Mouse (Mus musculus): ENCODE results near the gene Zfp664. TPM values are rescaled to one million over a fixed set of nuclear protein-coding genes. Genes with fewer than 3 reads are reported as not detected.
A peak's percentile ranks its signal among the peaks of the same experiment; 100 is the strongest.

Gene Zfp664
- 163 and 174 TPM in 2 replicates for polyA plus RNA-seq (2015; fragmentation: Nextera tagmentation; extraction: Ambion mirVana)

DNA sequence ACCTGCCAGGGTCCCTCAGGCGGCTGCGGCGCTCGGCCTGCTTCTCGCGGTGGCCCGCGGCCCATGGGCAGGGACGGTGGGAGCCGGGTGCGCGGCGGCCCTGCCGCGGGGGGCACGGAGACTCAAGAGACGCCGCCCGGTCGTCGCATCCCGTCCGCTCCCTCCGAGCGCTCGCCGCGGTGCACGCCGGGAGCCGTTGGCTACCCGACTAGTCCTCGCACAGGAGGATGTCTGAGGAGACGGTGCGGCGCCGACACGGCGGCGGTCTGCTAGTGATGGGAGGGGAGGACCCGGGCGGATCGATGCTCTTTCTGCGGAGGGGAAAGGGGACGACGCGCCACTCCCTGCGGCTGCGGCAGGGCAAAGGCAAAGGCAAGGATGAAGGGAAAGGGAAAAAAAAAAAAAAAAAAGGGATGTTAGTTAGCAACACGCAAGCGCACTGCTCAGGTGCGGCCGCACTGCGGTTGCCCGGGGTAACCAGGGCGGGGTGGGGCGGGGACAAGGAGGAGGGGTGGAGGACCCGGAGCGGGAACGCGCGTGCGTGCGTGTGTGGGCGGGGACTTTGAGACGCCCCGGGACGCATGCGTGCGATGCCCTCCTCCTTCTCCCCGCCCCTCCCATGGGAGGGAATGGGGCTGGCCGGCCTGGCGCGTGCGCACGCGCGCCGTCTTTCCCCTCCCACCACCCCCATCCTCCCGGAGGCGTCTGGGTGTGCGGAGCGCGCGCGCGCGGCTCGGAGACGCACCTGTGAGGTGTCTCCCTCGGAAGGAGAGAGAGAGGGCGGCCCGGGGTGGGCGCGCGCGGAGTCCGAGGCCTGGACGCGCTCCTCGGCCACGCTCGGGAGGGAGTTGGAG is at the start of gene Zfp664, which contains the start of gene Ccdc92:
TSS of gene Zfp664 (plus strand) at position 679 of the 854 bp plus-strand sequence.
TSS of gene Ccdc92 (minus strand) at position 412 of the 854 bp plus-strand sequence.
- peak within 1 kb of the TSS; percentile 87 for H3K4me2 ChIP-seq (replicated peaks)
- WGBS = under 1% methylated on average over 101 of the region's 103 CpGs

DNA sequence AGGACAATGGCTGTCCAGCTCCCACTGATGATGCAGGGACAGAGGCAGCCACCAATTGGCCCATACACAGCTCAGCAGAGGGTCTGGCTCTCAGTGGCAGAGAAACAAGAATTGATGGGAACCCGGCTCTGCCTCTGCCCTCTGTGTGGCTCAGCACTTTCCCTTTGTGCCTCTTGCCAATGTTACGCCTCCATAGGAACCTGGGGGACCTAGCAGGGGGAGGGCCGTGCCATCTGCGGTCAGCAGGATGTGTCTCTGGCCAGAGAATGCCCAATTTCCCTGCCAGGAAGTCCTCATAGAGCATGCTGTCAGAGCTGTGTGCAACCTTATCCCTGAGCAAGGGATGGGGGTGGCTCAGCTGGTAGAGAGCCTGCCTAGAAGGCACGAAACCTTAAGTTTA is 47.7 kb upstream of the Zfp664 start:
- WGBS = 76% methylated on average over 5 of the region's 5 CpGs

More for the DNA sequence above, at the start of gene Zfp664, which contains the start of gene Ccdc92:
- peak within 1 kb of the TSS; percentile 97 for H3K27ac ChIP-seq
- H3K27me3 ChIP-seq = peaks cover 3% of the 10 kb centered on the region; the same call in 1 of the 2 replicates
- peak within 1 kb of the TSS; percentile 98 for H3K9ac ChIP-seq (replicated peaks)
- H3K36me3 ChIP-seq = 0 out of 2 replicates have a peak, but pooled peaks cover 3% of the 10 kb centered on the region
- no peaks in the 10 kb centered on the region for H3K9me3 ChIP-seq
- H3K4me3 ChIP-seq (replicated peaks) = peak within 1 kb of the TSS; percentile 98
- ATAC-seq = peak; percentile 90
- H3K4me1 ChIP-seq (replicated peaks) = peaks cover 53% of the 10 kb centered on the region

DNA sequence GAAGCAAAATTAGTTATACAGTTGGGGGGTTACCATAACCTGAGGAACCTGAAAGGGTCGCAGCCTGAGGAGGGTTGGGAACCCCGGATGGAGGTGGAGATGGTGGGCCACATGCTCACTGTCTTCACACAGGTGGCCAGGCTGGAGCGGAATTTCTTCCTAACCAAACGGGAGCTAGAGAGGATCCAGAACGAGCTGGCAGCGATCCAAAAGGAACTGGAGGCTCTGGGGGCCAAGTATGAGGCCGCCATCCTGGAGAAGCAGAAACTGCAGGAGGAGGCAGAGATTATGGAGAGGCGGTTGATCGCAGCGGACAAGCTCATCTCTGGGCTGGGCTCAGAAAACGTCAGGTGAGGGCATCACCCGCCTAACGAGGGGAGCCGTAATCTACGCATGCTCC is 45.4 kb upstream of the Zfp664 start:
- Histone ChIP-seq H3K4me3 (replicated peaks) (no peak overlapping the region), H3K4me2 (replicated peaks) (no peak overlapping the region), H3K36me3 (no peaks in the 10 kb centered on the region), H3K27me3 (no peaks in the 10 kb centered on the region), H3K27ac (no peak overlapping the region), H3K9ac (replicated peaks) (no peak overlapping the region), H3K9me3 (no peaks in the 10 kb centered on the region), H3K4me1 (replicated peaks) (no peaks in the 10 kb centered on the region)
- WGBS = 89% methylated on average over 15 of the region's 15 CpGs
- ATAC-seq = no peak

More for the DNA sequence above, 47.7 kb upstream of the Zfp664 start:
- Histone ChIP-seq H3K9ac (replicated peaks) (no peak overlapping the region), H3K9me3 (no peaks in the 10 kb centered on the region), H3K27me3 (no peaks in the 10 kb centered on the region), H3K36me3 (no peaks in the 10 kb centered on the region), H3K4me3 (replicated peaks) (no peak overlapping the region), H3K27ac (no peak overlapping the region), H3K4me1 (replicated peaks) (no peaks in the 10 kb centered on the region), H3K4me2 (replicated peaks) (no peak overlapping the region)
- ATAC-seq = no peak

DNA sequence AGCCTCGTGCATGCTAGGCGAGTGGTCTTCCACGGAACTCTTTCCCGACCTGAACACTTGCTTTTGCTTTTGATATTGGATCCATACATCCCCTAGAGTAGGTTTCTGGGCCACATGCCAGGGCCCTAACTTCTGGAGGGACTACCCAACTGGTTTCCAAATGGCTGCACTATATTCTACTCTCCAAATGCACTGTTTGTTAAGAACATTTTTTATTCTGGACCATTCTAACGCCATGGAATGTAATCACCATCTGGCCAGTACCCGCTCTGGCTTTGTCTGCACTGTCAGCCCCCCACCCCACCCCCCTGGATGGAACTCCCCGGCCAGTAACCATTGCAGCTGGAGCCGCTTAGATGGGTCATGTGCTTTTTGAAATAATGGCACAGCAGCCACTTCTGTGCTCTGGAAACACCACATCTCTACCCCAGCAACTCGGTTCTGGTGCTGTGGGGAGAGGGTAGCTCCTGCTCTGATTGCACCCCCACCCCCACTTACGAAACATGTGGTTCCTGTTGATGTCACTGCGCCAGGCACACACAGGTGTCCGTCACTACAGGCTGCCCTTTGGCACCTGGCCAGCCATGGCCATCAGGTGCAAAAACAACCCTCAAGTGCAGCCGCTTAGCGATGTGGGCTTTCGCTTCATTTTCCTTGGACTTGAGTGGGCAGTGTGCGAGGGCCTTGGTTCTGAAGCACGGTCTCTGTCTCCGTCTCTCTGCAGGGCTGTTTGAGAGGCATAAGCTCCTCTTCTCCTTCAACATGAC is 40.2 kb upstream of the Zfp664 start:
- H3K9ac ChIP-seq (replicated peaks) = no peak overlapping the region
- H3K27me3 ChIP-seq = no peaks in the 10 kb centered on the region
- ATAC-seq = no peak
- no peaks in the 10 kb centered on the region for H3K4me1 ChIP-seq (replicated peaks)
- H3K4me2 ChIP-seq (replicated peaks) = no peak overlapping the region
- no peaks in the 10 kb centered on the region for H3K36me3 ChIP-seq
- H3K27ac ChIP-seq = no peak overlapping the region
- WGBS = 88% methylated on average over 18 of the region's 18 CpGs
- no peaks in the 10 kb centered on the region for H3K9me3 ChIP-seq
- H3K4me3 ChIP-seq (replicated peaks) = no peak overlapping the region

DNA sequence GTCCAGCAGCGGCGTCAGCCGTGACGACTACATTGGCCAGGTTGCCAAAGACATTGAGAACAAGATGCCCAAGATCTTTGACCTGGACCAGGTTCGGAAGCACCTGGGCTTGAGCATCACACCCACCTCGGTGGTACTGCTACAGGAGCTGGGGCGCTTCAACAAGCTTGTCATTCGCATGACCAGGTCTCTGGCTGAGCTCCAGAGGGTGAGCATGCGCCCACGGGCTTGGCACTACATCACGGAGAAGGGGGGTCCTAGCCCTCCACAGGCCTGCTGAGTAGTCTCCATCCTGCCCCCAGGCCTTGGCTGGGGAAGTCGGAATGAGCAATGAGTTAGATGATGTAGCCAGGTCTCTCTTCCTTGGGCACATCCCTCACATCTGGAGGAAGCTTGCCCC is 32.2 kb upstream of the Zfp664 start:
- ATAC-seq = no peak
- H3K27me3 ChIP-seq = no peaks in the 10 kb centered on the region
- H3K9me3 ChIP-seq = no peaks in the 10 kb centered on the region
- WGBS = 96% methylated on average over 12 of the region's 12 CpGs
- no peak overlapping the region for H3K9ac ChIP-seq (replicated peaks)
- H3K4me1 ChIP-seq (replicated peaks) = no peaks in the 10 kb centered on the region
- H3K36me3 ChIP-seq = peaks cover 25% of the 10 kb centered on the region
- no peak overlapping the region for H3K27ac ChIP-seq
- no peak overlapping the region for H3K4me3 ChIP-seq (replicated peaks)
- H3K4me2 ChIP-seq (replicated peaks) = no peak overlapping the region

DNA sequence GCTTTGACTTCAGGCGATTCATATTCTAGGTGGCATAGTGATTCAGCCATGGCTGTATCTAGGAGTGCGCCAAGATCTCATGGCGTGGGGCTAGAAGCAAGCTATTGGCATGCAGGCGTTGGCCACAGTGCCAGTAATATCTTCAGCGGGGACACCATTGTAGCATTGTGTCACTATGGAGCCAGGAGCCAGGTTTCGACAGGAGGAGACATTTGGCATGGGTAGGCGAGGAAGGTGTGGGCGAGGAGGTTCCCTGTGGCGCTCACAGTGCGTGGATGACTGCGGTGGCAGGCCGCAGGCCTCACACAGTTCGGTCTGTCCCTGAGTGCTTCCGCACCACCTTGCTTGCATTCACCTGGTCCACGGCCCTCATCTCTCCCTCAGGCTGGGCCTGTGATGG is 27.3 kb upstream of the Zfp664 start:
- no peak for ATAC-seq
- 96% methylated on average over 15 of the region's 15 CpGs for WGBS
- Histone ChIP-seq H3K36me3 (peaks cover 65% of the 10 kb centered on the region), H3K4me2 (replicated peaks) (no peak overlapping the region), H3K27me3 (no peaks in the 10 kb centered on the region), H3K4me1 (replicated peaks) (no peaks in the 10 kb centered on the region), H3K9ac (replicated peaks) (no peak overlapping the region), H3K9me3 (no peaks in the 10 kb centered on the region), H3K27ac (no peak overlapping the region), H3K4me3 (replicated peaks) (no peak overlapping the region)

DNA sequence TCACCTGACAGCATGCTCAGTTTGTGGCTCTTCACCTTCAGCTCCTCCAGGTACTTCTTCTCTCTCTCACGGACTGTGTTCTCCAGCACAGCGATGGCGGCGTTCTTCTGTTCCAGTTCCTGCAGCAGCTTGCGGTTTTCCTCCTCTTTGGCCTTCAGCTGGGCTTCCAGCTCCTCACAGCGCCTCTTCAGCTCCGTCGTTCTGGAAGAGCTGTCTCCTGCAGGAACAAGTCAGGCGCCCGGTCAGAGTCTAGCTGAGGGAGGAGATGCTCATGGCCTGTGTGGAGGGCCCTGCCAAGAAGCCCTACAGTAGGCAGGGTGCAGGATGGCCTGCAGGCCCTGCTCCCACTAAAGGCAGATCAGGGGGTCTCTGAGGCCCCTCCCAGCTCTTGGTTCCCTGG is 26.4 kb upstream of the Zfp664 start:
- no peak overlapping the region for H3K4me2 ChIP-seq (replicated peaks)
- peaks cover 65% of the 10 kb centered on the region for H3K36me3 ChIP-seq
- no peak overlapping the region for H3K9ac ChIP-seq (replicated peaks)
- no peak overlapping the region for H3K4me3 ChIP-seq (replicated peaks)
- H3K27me3 ChIP-seq = no peaks in the 10 kb centered on the region
- peaks cover 5% of the 10 kb centered on the region; the same call in 1 of the 2 replicates for H3K4me1 ChIP-seq (replicated peaks)
- H3K27ac ChIP-seq = no peak overlapping the region
- 92% methylated on average over 10 of the region's 10 CpGs for WGBS
- H3K9me3 ChIP-seq = no peaks in the 10 kb centered on the region
- ATAC-seq = no peak

DNA sequence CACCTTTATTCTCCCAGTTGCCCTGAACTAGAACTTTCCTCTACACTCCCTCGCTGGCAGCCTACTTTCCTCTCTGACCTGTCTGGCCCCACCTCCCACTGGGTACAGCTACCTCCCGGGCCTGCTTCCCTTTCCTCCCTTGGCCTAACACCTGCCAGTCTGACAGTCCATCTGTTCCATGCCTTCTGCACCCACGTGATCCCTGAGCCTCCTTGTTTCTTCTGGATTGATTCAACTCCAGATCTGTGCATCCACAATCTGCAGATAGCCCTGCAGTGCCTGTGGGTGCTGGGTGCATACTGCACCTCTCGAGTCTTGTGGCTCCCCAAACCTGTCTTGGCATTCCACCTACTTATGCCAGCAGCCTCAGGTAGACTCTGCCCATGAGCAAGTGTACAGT is 25.9 kb upstream of the Zfp664 start:
- H3K4me1 ChIP-seq (replicated peaks) = peaks cover 5% of the 10 kb centered on the region; the same call in 1 of the 2 replicates
- no peak overlapping the region for H3K27ac ChIP-seq
- H3K4me3 ChIP-seq (replicated peaks) = no peak overlapping the region
- no peaks in the 10 kb centered on the region for H3K27me3 ChIP-seq
- H3K36me3 ChIP-seq = peaks cover 65% of the 10 kb centered on the region
- no peaks in the 10 kb centered on the region for H3K9me3 ChIP-seq
- no peak overlapping the region for H3K9ac ChIP-seq (replicated peaks)
- no peak overlapping the region for H3K4me2 ChIP-seq (replicated peaks)
- ATAC-seq = no peak
- 83% methylated on average over 4 of the region's 4 CpGs for WGBS

DNA sequence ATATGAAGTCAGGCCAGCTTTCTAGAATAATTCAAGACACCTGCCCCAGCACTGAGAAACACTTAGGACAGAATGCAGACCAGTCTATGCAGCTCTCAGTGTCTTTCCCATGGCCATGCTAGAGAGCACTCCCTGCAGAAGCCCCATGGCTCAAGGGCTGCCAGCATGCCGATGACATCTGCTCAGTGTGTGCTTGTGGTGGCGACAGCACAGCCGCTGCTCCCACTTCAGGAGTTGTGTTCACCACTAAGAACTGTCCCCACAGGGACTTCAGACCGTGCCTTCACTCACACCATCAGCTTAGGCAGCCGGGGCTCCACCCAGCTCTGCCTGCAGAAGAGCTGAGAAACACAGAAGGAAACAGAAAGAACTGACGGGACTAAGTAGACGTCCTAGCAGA is 22.3 kb upstream of the Zfp664 start:
- Histone ChIP-seq H3K4me2 (replicated peaks) (no peak overlapping the region), H3K9ac (replicated peaks) (no peak overlapping the region), H3K4me1 (replicated peaks) (peaks cover 24% of the 10 kb centered on the region), H3K9me3 (no peaks in the 10 kb centered on the region), H3K27me3 (no peaks in the 10 kb centered on the region), H3K36me3 (peaks cover 42% of the 10 kb centered on the region), H3K4me3 (replicated peaks) (no peak overlapping the region), H3K27ac (no peak overlapping the region)
- ATAC-seq = no peak
- WGBS = 81% methylated on average over 7 of the region's 7 CpGs

DNA sequence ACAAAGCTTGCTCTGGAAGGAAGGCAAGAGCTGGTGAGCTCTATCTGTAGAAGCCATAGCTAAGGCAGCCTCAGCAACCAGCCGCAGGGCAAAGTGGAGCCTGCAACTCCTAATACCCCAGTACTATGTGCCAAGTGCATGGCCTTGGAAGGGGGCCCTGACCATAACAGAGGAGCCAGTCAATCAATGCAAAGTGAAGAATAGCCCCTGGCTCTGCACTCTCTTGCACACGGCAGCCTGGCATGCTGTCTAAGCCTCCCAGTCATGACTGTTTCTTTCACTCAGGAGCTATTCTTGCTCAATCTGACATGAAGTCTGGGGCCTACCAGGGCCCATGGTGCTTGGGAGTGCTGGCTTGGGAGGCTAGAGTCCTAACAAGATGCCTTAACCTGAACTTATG is 21.8 kb upstream of the Zfp664 start:
- Histone ChIP-seq H3K4me2 (replicated peaks) (no peak overlapping the region), H3K9me3 (no peaks in the 10 kb centered on the region), H3K4me1 (replicated peaks) (peaks cover 25% of the 10 kb centered on the region), H3K36me3 (peaks cover 38% of the 10 kb centered on the region), H3K27ac (no peak overlapping the region), H3K27me3 (no peaks in the 10 kb centered on the region), H3K9ac (replicated peaks) (no peak overlapping the region), H3K4me3 (replicated peaks) (no peak overlapping the region)
- no peak for ATAC-seq
- WGBS = 66% methylated on average over 2 of the region's 2 CpGs

DNA sequence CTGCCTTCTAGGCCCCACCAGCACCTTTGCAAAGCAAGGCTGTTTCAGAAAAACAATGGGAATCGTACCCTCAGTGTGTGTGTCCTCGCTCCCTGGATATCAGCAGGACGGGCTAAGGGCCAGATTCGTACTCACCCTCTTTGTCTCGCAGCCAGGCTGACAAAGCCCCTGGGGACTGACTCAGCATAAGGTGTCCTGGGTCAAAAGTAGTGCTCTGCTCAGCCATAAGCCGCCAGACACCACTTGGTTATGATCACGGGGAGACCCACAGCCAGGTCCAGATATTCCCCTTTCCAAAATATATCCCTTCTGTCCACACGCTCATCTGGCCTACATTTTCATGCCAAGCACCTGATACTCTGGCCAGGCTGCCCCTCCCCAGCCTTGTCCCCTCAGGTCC is 19.1 kb upstream of the Zfp664 start:
- ATAC-seq = no peak
- Histone ChIP-seq H3K9ac (replicated peaks) (no peak overlapping the region), H3K9me3 (no peaks in the 10 kb centered on the region), H3K36me3 (peaks cover 12% of the 10 kb centered on the region), H3K4me2 (replicated peaks) (no peak overlapping the region), H3K4me1 (replicated peaks) (peaks cover 25% of the 10 kb centered on the region), H3K27me3 (no peaks in the 10 kb centered on the region), H3K27ac (0 out of 2 replicates have a peak overlapping the region, but pooled peaks have one; percentile 8), H3K4me3 (replicated peaks) (no peak overlapping the region)
- 76% methylated on average over 8 of the region's 8 CpGs for WGBS

DNA sequence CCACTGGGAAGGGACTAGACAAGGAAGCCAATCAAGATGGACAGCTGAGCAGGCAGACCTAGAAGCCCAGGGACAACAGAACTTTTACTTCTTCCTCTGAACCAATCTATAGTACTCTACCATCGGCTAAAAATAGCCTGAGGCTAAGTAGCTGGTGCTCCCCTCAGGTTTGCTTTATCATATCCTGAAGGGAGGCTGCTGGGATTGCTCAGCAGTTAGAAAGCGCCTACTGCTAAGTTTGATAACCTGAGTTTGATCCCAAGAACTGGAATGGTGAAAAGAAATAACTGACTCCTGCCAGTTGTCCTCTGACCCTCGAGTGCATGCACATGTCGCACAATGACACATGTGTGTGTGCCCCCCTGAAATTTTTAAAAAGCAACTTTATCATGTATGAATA is 17.6 kb upstream of the Zfp664 start:
- Histone ChIP-seq H3K4me1 (replicated peaks) (peaks cover 25% of the 10 kb centered on the region), H3K27me3 (no peaks in the 10 kb centered on the region), H3K27ac (no peak overlapping the region), H3K36me3 (no peaks in the 10 kb centered on the region), H3K4me2 (replicated peaks) (no peak overlapping the region), H3K9ac (replicated peaks) (no peak overlapping the region), H3K4me3 (replicated peaks) (no peak overlapping the region), H3K9me3 (no peaks in the 10 kb centered on the region)
- WGBS = 78% methylated on average over 4 of the region's 4 CpGs
- no peak for ATAC-seq

Data from midbrain, embryonic 13.5 days (tissue).